Mouse (Mus musculus) neutrophil, adult 83 days (primary cell): ENCODE data around the gene Zdhhc18. TPM values are rescaled to one million over a fixed set of nuclear protein-coding genes. Genes with fewer than 3 reads are reported as not detected.

Experiments
- total RNA-seq, 2 experiments: library from RNA; stranded (reverse); gene quantifications; one replicate each; pipeline ENCODE4 v1.2.4; 2023

Gene Zdhhc18
- 100 to 1,000 TPM in 1 of 2 experiments, 10 to 100 TPM in 1; 90.6 to 113 TPM for total RNA-seq

DNA sequence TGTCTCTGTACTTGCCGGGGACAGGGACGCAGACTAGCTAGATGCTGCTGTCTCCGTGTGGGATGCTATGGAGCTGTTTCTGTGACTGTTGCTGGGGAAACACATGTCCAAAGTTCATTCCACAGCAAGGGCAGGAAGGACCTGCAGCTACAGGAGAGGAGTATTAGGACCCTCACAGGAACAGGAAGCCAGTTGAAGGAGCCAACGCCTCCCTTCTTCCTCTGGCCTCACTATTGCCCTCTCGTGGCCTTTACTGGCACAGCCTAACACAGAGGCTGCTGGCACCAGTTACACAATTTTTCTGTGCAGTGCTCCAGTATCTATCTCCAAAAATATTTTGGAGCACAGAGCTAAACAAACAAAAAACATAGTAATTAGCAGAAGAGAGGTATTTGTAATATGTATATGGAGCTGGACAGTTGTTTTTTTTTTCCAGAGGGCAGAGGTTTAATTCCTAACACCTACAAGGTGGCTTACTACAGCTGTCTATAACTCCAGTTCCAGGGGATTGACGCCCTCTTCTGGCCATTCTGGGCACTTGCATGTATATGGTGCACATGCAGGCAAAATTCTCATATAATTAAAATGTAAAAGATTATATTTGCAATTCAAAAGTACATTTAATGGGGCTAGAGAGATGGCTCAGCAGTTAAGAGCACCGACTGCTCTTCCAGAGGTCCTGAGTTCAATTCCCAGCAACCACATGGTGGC is at the start of gene Zdhhc18:
Zdhhc18 (minus strand) TSS at position 166 of the 711 bp plus-strand sequence.

DNA sequence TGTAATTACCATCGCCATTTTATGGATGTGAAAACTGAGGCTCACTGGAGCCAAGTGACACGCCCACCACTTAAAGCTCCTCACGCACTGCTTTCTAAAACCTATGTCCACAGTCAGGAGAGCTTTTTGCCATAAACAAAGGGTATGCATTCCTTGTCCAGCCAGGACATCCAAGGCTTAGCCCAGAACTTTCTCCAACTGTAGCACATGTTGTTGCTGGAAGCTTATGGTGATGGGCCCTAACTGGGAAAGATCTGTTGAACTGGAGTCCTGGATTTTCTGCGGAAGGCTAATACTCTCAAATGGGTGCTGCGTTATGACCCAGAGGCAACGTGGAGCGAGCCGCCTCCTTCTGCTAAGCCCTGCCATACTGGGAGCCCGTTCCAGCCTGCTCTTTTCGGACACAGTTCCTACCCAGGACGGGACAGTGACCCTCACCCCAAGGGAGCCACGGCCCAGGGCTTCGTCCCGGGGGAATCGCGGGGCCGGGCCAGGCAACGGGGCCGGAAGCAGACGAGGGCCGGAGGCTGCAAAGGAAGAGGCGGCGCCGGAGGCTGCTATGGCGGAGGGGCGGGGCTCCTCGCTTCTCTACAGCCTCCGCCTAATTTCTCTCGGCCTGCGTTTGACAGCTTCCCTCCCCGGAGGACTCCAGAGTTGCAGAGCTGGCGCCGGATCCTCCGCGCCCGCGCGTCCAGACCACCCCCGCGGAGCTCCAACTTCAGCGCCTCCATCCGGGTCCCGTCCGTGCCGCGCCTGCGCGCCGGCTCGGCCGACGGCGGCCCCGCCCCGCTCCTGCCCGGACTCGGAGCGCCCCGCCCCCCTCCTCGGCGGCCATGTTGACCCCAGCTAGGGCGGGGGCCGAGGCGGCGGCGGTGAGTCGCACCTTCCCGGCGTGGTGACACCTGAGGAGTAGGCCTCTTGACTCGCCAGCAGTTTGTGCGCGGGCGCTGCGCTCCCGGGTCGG is 22.2 kb upstream of the Zdhhc18 start, which contains the start of gene Pigv:
Pigv (minus strand) TSS at position 767 of the 964 bp plus-strand sequence.

DNA sequence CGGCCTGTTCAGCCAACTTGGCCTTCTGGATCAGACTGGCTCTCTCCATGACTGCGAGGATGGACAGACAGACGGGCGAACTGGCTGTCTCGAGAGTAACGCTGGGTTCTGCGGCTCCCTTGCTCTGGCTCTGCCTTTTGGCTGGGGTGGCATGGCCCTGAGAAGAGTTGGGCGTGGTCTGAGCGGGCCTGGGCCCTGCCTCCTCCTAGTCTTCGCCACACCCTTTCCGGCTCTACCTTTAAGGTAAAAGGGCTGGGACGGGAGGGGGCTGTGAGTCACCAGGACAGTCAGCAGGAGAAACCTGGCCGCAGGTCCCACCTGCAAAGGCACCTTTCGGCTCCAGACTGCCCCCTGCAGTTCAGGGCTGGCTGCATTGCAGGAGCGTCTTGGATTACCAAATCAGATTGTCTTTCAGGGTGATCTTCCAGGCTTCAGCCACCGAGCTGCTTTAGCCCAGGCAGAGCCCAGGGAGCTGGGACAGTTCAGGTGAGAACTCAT is 48.2 kb downstream of the Zdhhc18 start, which contains the start of gene Sfn:
Sfn (minus strand) TSS at position 448 of the 498 bp plus-strand sequence.

DNA sequence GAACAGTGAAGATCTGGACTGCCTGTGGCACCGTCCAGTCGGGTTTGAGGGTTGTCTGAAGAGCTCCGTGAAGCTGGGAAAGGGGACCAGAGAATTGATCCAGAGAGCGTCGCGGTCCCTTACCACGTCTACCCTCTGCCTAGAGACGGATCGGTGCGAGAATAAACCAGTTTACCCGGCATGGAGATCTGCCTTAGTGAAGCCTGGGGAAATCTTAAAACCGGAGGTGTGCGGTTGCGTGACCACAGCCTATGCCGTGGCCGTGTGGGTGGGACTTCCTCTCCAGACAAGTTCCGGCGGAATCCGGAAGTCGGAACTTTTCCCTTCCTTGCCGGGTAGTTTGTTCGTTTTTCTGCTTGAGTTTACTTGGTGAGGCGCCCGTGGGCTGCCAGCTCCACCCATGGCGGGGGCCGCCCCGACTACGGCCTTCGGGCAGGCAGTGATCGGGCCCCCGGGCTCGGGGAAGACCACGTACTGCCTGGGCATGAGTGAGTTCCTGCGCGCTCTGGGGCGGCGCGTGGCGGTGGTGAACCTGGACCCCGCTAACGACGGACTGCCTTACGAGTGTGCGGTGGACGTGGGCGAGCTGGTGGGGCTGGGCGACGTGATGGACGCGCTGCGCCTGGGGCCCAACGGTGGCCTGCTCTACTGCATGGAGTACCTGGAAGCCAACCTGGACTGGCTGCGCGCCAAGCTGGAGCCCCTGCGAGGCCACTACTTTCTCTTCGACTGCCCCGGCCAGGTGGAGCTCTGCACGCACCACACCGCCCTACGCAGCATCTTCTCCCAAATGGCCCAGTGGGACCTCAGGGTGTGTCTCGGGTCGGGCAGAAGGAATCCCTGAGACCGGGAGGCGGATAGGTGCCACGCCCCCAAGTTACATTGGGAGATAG is 65.6 kb downstream of the Zdhhc18 start, which contains the start of gene Gpn2:
Gpn2 (plus strand) TSS at position 304 of the 893 bp plus-strand sequence.

DNA sequence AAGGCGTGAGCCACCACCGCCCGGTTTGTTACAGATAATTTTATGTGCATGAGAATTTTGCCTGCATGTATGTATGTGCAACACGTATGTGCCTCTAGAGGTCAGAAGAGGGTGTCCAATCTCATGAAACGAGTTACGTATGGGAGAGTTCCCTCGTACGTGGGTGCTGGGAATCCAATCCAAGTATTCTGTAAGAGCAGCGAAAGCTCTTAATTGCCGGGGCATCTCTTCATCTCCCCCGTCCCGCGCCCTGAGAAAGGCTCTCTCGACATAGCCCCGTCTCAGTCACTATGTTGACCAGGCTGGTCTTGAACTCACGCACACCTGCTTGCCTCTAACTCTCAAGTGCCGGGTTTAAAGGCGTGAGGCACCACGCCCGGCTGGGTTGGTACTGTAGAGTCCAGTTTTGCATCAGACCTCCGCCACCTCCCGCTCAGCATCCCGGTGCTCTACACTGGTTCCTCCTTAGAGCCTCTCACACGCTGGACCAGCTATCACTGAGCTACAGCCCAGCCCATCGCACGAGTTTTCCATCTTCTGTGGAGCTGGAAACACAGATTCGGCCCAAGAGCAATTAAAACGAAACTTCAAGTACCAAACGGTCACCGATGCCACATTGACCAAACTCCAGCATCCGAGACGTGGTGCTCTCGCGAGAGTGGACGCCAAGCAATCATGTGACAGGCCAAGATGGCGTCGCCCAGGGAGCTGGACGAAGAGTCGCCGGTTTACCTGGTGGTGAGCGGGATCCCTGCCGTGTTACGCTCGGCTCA is 75.7 kb downstream of the Zdhhc18 start, which contains the start of gene Gpatch3:
Gpatch3 (plus strand) TSS at position 676 of the 773 bp plus-strand sequence.

Other genes with a start within 250 kb of the Zdhhc18 start
- not detected for gene Tent5b, start 170.0 kb downstream of the Zdhhc18 start, total RNA-seq
- gene Trnp1, start 151.6 kb downstream of the Zdhhc18 start, total RNA-seq = not detected
- gene Kdf1, start 131.2 kb downstream of the Zdhhc18 start, total RNA-seq = not detected
- 10 to 100 TPM; 47.1 to 54.2 TPM for gene Nudc, start 104.2 kb downstream of the Zdhhc18 start, total RNA-seq
- not detected for gene Nr0b2, start 96.8 kb downstream of the Zdhhc18 start, total RNA-seq
- gene Gpatch3, start 75.4 kb downstream of the Zdhhc18 start, total RNA-seq = 10 to 100 TPM; 10.9 to 12.2 TPM
- gene Gpn2, start 65.8 kb downstream of the Zdhhc18 start, total RNA-seq = 10 to 100 TPM; 11.8 to 13.3 TPM
- gene Sfn, start 48.0 kb downstream of the Zdhhc18 start, total RNA-seq = 10 to 100 TPM in 1 of 2 experiments, 1 to 10 TPM in 1; 9.9 to 12.1 TPM
- 10 to 100 TPM; 20.4 to 22.0 TPM for gene Pigv, start 22.5 kb upstream of the Zdhhc18 start, total RNA-seq
- 100 to 1,000 TPM; 128 to 143 TPM for gene Arid1a, start 106.6 kb upstream of the Zdhhc18 start, total RNA-seq
- 100 to 1,000 TPM; 253 to 272 TPM for gene Rps6ka1, start 237.6 kb upstream of the Zdhhc18 start, total RNA-seq